Mouse (Mus musculus) embryonic facial prominence, embryonic 11.5 days (tissue): ENCODE measurements around the gene Prim2. TPM values are rescaled to one million over a fixed set of nuclear protein-coding genes. Genes with fewer than 3 reads are reported as not detected.
"Not testable (repeated sequence)": the region's sequence is repeated elsewhere in the genome, so short reads cannot be mapped to it uniquely, and the experiment has no call there.

Experiments used
- ATAC-seq: fragments of 200-750 bp; cut with Nextera tagmentation; replicated peaks from 2 replicates; pipeline ENCODE4 v1.8.0; 2017; ENCODE audit warnings: low read depth; ENCODE audit not compliant: insufficient number of reproducible peaks, low FRiP score, low TSS enrichment
- DNase-seq: peaks from one replicate; pipeline ENCODE4 v3.0.0-alpha.2; 2015; ENCODE audit warnings: low spot score
- H3K27ac ChIP-seq: fragments of 300-500 bp; sonication (generic); replicated peaks from 2 replicates; pipeline ENCODE4 v1.5.1; 2014; ENCODE audit warnings: mild to moderate bottlenecking, low read depth, low read length, control low read depth
- H3K27me3 ChIP-seq: fragments of 300-500 bp; sonication (generic); 2 replicates; pipeline ENCODE4 v1.6.1; 2014; ENCODE audit warnings: mild to moderate bottlenecking, low read length, moderate library complexity, mixed read lengths; ENCODE audit not compliant: control insufficient read depth, insufficient read depth
- H3K36me3 ChIP-seq: fragments of 300-500 bp; sonication (generic); replicated peaks from 2 replicates; pipeline ENCODE4 v1.6.1; 2014; ENCODE audit warnings: low read depth, mild to moderate bottlenecking, low read length, moderate library complexity, mixed read lengths; ENCODE audit not compliant: control insufficient read depth, insufficient read depth
- H3K4me1 ChIP-seq: fragments of 300-500 bp; sonication (generic); 2 replicates; pipeline ENCODE4 v1.6.1; 2014; ENCODE audit warnings: low read length, mixed read lengths; ENCODE audit not compliant: control insufficient read depth, insufficient read depth
- H3K4me2 ChIP-seq: fragments of 300-500 bp; sonication (generic); 2 replicates; pipeline ENCODE4 v1.6.1; 2014; ENCODE audit warnings: low read depth, mild to moderate bottlenecking, control low read depth, low read length, moderate library complexity
- H3K4me3 ChIP-seq: fragments of 300-500 bp; sonication (generic); 2 replicates; pipeline ENCODE4 v1.5.1; 2014; ENCODE audit warnings: low read depth, low read length, control low read depth
- H3K9ac ChIP-seq: fragments of 300-500 bp; sonication (generic); replicated peaks from 2 replicates; pipeline ENCODE4 v1.6.1; 2014; ENCODE audit warnings: mild to moderate bottlenecking, control low read depth, low read length
- H3K9me3 ChIP-seq: fragments of 300-500 bp; sonication (generic); replicated peaks from 2 replicates; pipeline ENCODE4 v1.6.1; 2016; ENCODE audit warnings: mild to moderate bottlenecking, low read length, inconsistent platforms, mixed read lengths; ENCODE audit not compliant: control insufficient read depth
- WGBS: fragments of 180-500 bp; shearing (Covaris S2); extraction: QIAGEN DNeasy Blood & Tissue Kit; methylation state at CpG from one replicate; pipeline ENCODE4 v1.1.7; 2014; 5-methylcytosine and 5-hydroxymethylcytosine counted together
- polyA plus RNA-seq: library from polyadenylated mRNA; unstranded; fragments of >200 nt; fragmentation: Nextera tagmentation; extraction: Ambion mirVana; gene quantifications from 2 replicates; pipeline ENCODE4 v1.2.1, GENCODE M21; 2014

Gene Prim2
- polyA plus RNA-seq, 1 experiment from 2014 or later: 56.3 TPM

- no peak overlapping the region for H3K4me2 ChIP-seq
- no peak overlapping the region for H3K27ac ChIP-seq
- WGBS: 92% methylated on average over 9 of the region's 9 CpGs
These were observed 49.4 kb downstream of the Prim2 start for GRCm38 (mm10) chr1:33620091-33620788.

GRCm38 (mm10) chr1:33616642-33617041, 53.0 kb downstream of the Prim2 start:
- WGBS: 91% methylated on average over 6 of the region's 6 CpGs
- not testable (repeated sequence) for H3K27me3 ChIP-seq, H3K36me3 ChIP-seq, H3K4me3 ChIP-seq, H3K27ac ChIP-seq, H3K4me2 ChIP-seq, DNase-seq, ATAC-seq, H3K9ac ChIP-seq, H3K4me1 ChIP-seq, H3K9me3 ChIP-seq

More at GRCm38 (mm10) chr1:33620091-33620788, 49.4 kb downstream of the Prim2 start:
- DNase-seq (no peak), ATAC-seq (no peak)
- Histone ChIP-seq H3K36me3 (no peaks in the 10 kb centered on the region), H3K4me1 (no peaks in the 10 kb centered on the region), H3K4me3 (no peak overlapping the region), H3K9me3 (no peaks in the 10 kb centered on the region), H3K27me3 (no peaks in the 10 kb centered on the region), H3K9ac (no peak overlapping the region)

- Histone ChIP-seq H3K9me3 (no peaks in the 10 kb centered on the region), H3K9ac (no peak overlapping the region), H3K4me2 (no peak overlapping the region), H3K4me3 (no peak overlapping the region), H3K27me3 (no peaks in the 10 kb centered on the region), H3K4me1 (no peaks in the 10 kb centered on the region), H3K36me3 (no peaks in the 10 kb centered on the region), H3K27ac (no peak overlapping the region)
- no peak for ATAC-seq
- WGBS: 78% methylated on average over 1 of the region's 1 CpGs
- DNase-seq: no peak
These were observed 57.5 kb downstream of the Prim2 start for GRCm38 (mm10) chr1:33612100-33612499.

- H3K4me2 ChIP-seq: no peak overlapping the region
- ATAC-seq: no peak
- WGBS: 77% methylated on average over 14 of the region's 14 CpGs
- H3K4me3 ChIP-seq: no peak overlapping the region
- H3K27me3 ChIP-seq: no peaks in the 10 kb centered on the region
- H3K9ac ChIP-seq: no peak overlapping the region
- no peak for DNase-seq
- no peaks in the 10 kb centered on the region for H3K9me3 ChIP-seq
- no peaks in the 10 kb centered on the region for H3K36me3 ChIP-seq
- H3K4me1 ChIP-seq: no peaks in the 10 kb centered on the region
- H3K27ac ChIP-seq: no peak overlapping the region
These were observed 59.4 kb downstream of the Prim2 start for GRCm38 (mm10) chr1:33610026-33610721.

- H3K9ac ChIP-seq: no peak overlapping the region
- no peaks in the 10 kb centered on the region for H3K4me1 ChIP-seq
- no peaks in the 10 kb centered on the region for H3K9me3 ChIP-seq
- no peak overlapping the region for H3K4me2 ChIP-seq
- 77% methylated on average over 2 of the region's 2 CpGs for WGBS
- ATAC-seq (no peak), DNase-seq (no peak)
- no peak overlapping the region for H3K4me3 ChIP-seq
- no peaks in the 10 kb centered on the region for H3K36me3 ChIP-seq
- H3K27me3 ChIP-seq: no peaks in the 10 kb centered on the region
- no peak overlapping the region for H3K27ac ChIP-seq
These were observed 61.5 kb downstream of the Prim2 start for GRCm38 (mm10) chr1:33608133-33608532.

- Histone ChIP-seq H3K4me1 (no peaks in the 10 kb centered on the region), H3K4me2 (no peak overlapping the region), H3K27ac (no peak overlapping the region), H3K36me3 (no peaks in the 10 kb centered on the region), H3K9me3 (no peaks in the 10 kb centered on the region), H3K27me3 (no peaks in the 10 kb centered on the region), H3K9ac (no peak overlapping the region), H3K4me3 (no peak overlapping the region)
- ATAC-seq (no peak), DNase-seq (no peak)
- 90% methylated on average over 5 of the region's 5 CpGs for WGBS
These were observed 65.4 kb downstream of the Prim2 start for GRCm38 (mm10) chr1:33604087-33604699.

- no peak overlapping the region for H3K4me2 ChIP-seq
- no peaks in the 10 kb centered on the region for H3K4me1 ChIP-seq
These were observed 69.9 kb downstream of the Prim2 start for GRCm38 (mm10) chr1:33599698-33600097.

More at GRCm38 (mm10) chr1:33599698-33600097, 69.9 kb downstream of the Prim2 start:
- WGBS: 95% methylated on average over 3 of the region's 3 CpGs
- Histone ChIP-seq H3K27me3 (no peaks in the 10 kb centered on the region), H3K9ac (no peak overlapping the region), H3K9me3 (no peaks in the 10 kb centered on the region), H3K27ac (no peak overlapping the region), H3K36me3 (no peaks in the 10 kb centered on the region), H3K4me3 (no peak overlapping the region)
- no peak for ATAC-seq
- no peak for DNase-seq
